In genomic region chr15:98994957-98995520, GRCm38 (mm10) we compare ENCODE assay signal across 20 mouse cellular contexts. TPM values are rescaled to one million over a fixed set of nuclear protein-coding genes. Genes with fewer than 3 reads are reported as not detected.
"Had no signal": no experiment of that assay in that cellular context is flagged by ENCODE, and none has a peak within 500 bp of the region (broad histone marks: within the 10 kb centered on the region; RNA-seq: fewer than 3 reads in every experiment).

No protein-coding gene starts in this region.

- DNase-seq: kidney, adult 8-10 months; kidney, postnatal 25 days; lung, adult 2 months; lung, postnatal 36 days; midbrain, embryonic 14.5 days; right cerebral cortex, adult 18-20 months; right cerebral cortex, postnatal 25 days; thymus, postnatal 36 days had no signal

- H3K4me2 ChIP-seq: liver, embryonic 11.5 days had no signal

- H3K9ac ChIP-seq: liver, embryonic 15.5 days had no signal

- ATAC-seq: lung, postnatal 0 days had no signal

- H3K4me3 ChIP-seq: left cerebral cortex, adult 2 months; limb, embryonic 10.5 days; liver, embryonic 15.5 days; neural tube, embryonic 13.5 days had no signal

- H3K36me3 ChIP-seq: limb, embryonic 10.5 days; liver, embryonic 15.5 days; neural tube, embryonic 13.5 days had no signal

- H3K9me3 ChIP-seq: limb, embryonic 10.5 days; liver, embryonic 15.5 days; neural tube, embryonic 13.5 days had no signal

- H3K27me3 ChIP-seq: liver, embryonic 15.5 days; neural tube, embryonic 13.5 days had no signal

- H3K27ac ChIP-seq: left cerebral cortex, adult 2 months; limb, embryonic 10.5 days; liver, embryonic 15.5 days had no signal

RNA-seq across cellular contexts. Expression of gene Gm49450, which starts 41.7 kb away (rescaled TPM):
- total RNA-seq: layer of hippocampus, postnatal 25 days; left cerebral cortex, adult 2 months; left cerebral cortex, postnatal 14 days had no signal
- polyA plus RNA-seq: kidney, embryonic 16.5 days; limb, embryonic 10.5 days; liver, embryonic 11.5 days; liver, embryonic 15.5 days; lung, postnatal 0 days; midbrain, embryonic 14.5 days; neural tube, embryonic 13.5 days; stomach, embryonic 16.5 days; thymus, postnatal 0 days had no signal

RNA-seq across cellular contexts. Expression of gene Prph, which starts 59.9 kb away (rescaled TPM):
- total RNA-seq: monocyte, adult 5-6 weeks had no signal
- polyA plus RNA-seq: limb, embryonic 10.5 days had no signal
